Mouse (Mus musculus): Measurements from ENCODE around the gene Gm13289. TPM values are rescaled to one million over a fixed set of nuclear protein-coding genes. Genes with fewer than 3 reads are reported as not detected.
"Not testable (repeated sequence)": the region's sequence is repeated elsewhere in the genome, so short reads cannot be mapped to it uniquely, and the experiment has no call there.

The Gm13289 gene
- polyA plus RNA-seq, 1 experiment from 2014 or later, result not detected

DNA sequence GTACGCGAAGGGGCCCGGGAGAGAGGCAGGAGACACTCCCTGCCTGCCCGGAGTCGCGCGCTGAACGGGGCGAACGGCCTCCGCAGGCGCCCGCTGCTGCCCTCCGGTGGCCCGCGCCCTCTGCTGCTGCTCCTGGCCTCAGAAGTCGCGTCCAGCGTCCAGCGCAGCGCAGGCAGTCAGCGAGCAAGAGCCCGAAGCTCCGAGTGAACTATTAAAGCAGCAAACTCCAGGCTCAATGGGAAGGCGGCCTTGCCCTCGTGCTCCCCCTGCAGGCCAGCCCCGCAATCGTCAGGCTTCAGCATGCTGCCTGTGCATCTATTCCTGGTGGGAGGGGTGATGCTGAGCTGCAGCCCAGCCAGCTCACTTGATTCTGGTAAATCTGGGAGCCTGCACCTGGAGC is 14.5 kb downstream of the Gm13289 start, which contains the start of gene Gm13278:
TSS of gene Gm13278 (plus strand) at position 301 of the 400 bp plus-strand sequence.
- WGBS, result no CpG with 5 or more reads among the region's 28 CpGs
- not testable (repeated sequence) for H3K27ac ChIP-seq; H3K4me3 ChIP-seq (replicated peaks); H3K4me2 ChIP-seq (replicated peaks); H3K9me3 ChIP-seq; H3K27me3 ChIP-seq; H3K36me3 ChIP-seq; H3K9ac ChIP-seq (replicated peaks); ATAC-seq; H3K4me1 ChIP-seq (replicated peaks)

DNA sequence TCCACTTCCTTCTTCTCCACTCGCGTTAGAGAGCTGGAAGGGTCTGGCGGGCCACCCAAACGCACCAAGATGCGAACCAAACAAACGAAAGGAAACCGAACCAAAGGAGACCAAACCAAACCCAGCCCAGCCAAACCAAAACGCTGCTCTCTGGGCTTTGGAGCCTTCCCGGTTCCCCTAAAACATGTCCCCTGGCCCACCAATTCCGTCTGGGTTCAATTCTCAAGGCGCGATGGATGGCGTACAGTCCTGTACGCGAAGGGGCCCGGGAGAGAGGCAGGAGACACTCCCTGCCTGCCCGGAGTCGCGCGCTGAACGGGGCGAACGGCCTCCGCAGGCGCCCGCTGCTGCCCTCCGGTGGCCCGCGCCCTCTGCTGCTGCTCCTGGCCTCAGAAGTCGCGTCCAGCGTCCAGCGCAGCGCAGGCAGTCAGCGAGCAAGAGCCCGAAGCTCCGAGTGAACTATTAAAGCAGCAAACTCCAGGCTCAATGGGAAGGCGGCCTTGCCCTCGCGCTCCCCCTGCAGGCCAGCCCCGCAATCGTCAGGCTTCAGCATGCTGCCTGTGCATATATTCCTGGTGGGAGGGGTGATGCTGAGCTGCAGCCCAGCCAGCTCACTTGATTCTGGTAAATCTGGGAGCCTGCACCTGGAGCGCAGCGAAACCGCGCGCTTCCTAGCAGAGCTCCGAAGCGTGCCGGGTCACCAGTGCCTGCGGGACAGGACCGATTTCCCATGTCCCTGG is 17.4 kb downstream of the Gm13289 start, which contains the start of gene Gm13275:
TSS of gene Gm13275 (plus strand) at position 552 of the 740 bp plus-strand sequence.
- ATAC-seq; H3K36me3 ChIP-seq; H3K4me1 ChIP-seq (replicated peaks); H3K4me2 ChIP-seq (replicated peaks); H3K9ac ChIP-seq (replicated peaks); H3K4me3 ChIP-seq (replicated peaks); H3K27me3 ChIP-seq; H3K9me3 ChIP-seq; H3K27ac ChIP-seq: not testable (repeated sequence)
- 0% methylated on average over 9 of the region's 52 CpGs for WGBS

DNA sequence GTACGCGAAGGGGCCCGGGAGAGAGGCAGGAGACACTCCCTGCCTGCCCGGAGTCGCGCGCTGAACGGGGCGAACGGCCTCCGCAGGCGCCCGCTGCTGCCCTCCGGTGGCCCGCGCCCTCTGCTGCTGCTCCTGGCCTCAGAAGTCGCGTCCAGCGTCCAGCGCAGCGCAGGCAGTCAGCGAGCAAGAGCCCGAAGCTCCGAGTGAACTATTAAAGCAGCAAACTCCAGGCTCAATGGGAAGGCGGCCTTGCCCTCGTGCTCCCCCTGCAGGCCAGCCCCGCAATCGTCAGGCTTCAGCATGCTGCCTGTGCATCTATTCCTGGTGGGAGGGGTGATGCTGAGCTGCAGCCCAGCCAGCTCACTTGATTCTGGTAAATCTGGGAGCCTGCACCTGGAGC is 20.4 kb downstream of the Gm13289 start, which contains the start of gene Gm13279:
TSS of gene Gm13279 (plus strand) at position 301 of the 400 bp plus-strand sequence.
- H3K4me2 ChIP-seq (replicated peaks); H3K27me3 ChIP-seq; H3K4me1 ChIP-seq (replicated peaks); H3K9ac ChIP-seq (replicated peaks); H3K4me3 ChIP-seq (replicated peaks); H3K27ac ChIP-seq; H3K9me3 ChIP-seq; ATAC-seq; H3K36me3 ChIP-seq: not testable (repeated sequence)
- no CpG with 5 or more reads among the region's 28 CpGs for WGBS

DNA sequence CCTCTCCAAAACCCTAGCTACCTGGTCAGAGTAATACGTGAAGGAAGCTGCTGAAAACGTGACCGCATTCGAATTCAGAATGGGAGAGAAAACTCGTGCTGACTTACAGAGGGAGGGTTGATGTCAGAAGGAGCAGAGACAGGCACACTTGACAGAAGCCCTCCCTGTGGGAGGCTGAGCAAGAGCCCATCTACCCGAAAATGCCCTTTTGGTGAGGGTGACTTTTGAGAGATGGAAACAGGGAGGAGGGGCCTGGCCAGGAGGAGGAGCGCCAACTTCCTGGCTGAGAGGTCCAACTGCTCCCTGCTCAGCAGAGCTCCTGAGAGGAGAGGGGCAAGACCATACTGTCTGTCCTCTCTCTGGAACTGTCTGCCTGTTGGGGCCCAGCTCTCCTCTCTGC is 22.6 kb downstream of the Gm13289 start, which contains the start of gene Gm13285:
TSS of gene Gm13285 (plus strand) at position 301 of the 400 bp plus-strand sequence.
- H3K4me2 ChIP-seq (replicated peaks); H3K4me3 ChIP-seq (replicated peaks); ATAC-seq; H3K27me3 ChIP-seq; H3K9me3 ChIP-seq; H3K36me3 ChIP-seq; H3K27ac ChIP-seq; H3K4me1 ChIP-seq (replicated peaks); H3K9ac ChIP-seq (replicated peaks): not testable (repeated sequence)
- 16% methylated on average over 6 of the region's 7 CpGs for WGBS

DNA sequence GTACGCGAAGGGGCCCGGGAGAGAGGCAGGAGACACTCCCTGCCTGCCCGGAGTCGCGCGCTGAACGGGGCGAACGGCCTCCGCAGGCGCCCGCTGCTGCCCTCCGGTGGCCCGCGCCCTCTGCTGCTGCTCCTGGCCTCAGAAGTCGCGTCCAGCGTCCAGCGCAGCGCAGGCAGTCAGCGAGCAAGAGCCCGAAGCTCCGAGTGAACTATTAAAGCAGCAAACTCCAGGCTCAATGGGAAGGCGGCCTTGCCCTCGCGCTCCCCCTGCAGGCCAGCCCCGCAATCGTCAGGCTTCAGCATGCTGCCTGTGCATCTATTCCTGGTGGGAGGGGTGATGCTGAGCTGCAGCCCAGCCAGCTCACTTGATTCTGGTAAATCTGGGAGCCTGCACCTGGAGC is 26.2 kb downstream of the Gm13289 start, which contains the start of gene Gm13287:
TSS of gene Gm13287 (plus strand) at position 301 of the 400 bp plus-strand sequence.
- no CpG with 5 or more reads among the region's 29 CpGs for WGBS
- H3K4me3 ChIP-seq (replicated peaks); H3K27ac ChIP-seq; H3K9me3 ChIP-seq; H3K36me3 ChIP-seq; H3K4me1 ChIP-seq (replicated peaks); H3K9ac ChIP-seq (replicated peaks); ATAC-seq: not testable (repeated sequence)
- H3K4me2 ChIP-seq (replicated peaks), result 0 out of 2 replicates have a peak within 1 kb of the TSS, but pooled peaks have one; percentile 17
- H3K27me3 ChIP-seq, result peaks cover 14% of the 10 kb centered on the region; the same call in 1 of the 2 replicates

DNA sequence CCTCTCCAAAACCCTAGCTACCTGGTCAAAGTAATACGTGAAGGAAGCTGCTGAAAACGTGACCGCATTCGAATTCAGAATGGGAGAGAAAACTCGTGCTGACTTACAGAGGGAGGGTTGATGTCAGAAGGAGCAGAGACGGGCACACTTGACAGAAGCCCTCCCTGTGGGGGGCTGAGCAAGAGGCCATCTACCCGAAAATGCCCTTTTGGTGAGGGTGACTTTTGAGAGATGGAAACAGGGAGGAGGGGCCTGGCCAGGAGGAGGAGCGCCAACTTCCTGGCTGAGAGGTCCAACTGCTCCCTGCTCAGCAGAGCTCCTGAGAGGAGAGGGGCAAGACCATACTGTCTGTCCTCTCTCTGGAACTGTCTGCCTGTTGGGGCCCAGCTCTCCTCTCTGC is 28.5 kb downstream of the Gm13289 start, which contains the start of gene Gm13288:
TSS of gene Gm13288 (plus strand) at position 301 of the 400 bp plus-strand sequence.
- H3K27ac ChIP-seq; ATAC-seq; H3K36me3 ChIP-seq; H3K4me1 ChIP-seq (replicated peaks); H3K9ac ChIP-seq (replicated peaks); H3K4me3 ChIP-seq (replicated peaks); H3K9me3 ChIP-seq: not testable (repeated sequence)
- peak within 1 kb of the TSS; percentile 45 for H3K4me2 ChIP-seq (replicated peaks)
- WGBS, result no CpG with 5 or more reads among the region's 8 CpGs
- peaks cover 15% of the 10 kb centered on the region; the same call in 1 of the 2 replicates for H3K27me3 ChIP-seq

DNA sequence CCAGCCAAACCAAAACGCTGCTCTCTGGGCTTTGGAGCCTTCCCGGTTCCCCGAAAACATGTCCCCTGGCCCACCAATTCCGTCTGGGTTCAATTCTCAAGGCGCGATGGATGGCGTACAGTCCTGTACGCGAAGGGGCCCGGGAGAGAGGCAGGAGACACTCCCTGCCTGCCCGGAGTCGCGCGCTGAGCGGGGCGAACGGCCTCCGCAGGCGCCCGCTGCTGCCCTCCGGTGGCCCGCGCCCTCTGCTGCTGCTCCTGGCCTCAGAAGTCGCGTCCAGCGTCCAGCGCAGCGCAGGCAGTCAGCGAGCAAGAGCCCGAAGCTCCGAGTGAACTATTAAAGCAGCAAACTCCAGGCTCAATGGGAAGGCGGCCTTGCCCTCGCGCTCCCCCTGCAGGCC is 29.0 kb downstream of the Gm13289 start:
- H3K9ac ChIP-seq (replicated peaks); H3K4me3 ChIP-seq (replicated peaks); H3K27ac ChIP-seq; ATAC-seq; H3K36me3 ChIP-seq; H3K9me3 ChIP-seq; H3K4me1 ChIP-seq (replicated peaks): not testable (repeated sequence)
- Histone ChIP-seq H3K27me3 (peaks cover 15% of the 10 kb centered on the region; the same call in 1 of the 2 replicates), H3K4me2 (replicated peaks) (peak overlapping the region; percentile 45)
- WGBS, result no CpG with 5 or more reads among the region's 34 CpGs

DNA sequence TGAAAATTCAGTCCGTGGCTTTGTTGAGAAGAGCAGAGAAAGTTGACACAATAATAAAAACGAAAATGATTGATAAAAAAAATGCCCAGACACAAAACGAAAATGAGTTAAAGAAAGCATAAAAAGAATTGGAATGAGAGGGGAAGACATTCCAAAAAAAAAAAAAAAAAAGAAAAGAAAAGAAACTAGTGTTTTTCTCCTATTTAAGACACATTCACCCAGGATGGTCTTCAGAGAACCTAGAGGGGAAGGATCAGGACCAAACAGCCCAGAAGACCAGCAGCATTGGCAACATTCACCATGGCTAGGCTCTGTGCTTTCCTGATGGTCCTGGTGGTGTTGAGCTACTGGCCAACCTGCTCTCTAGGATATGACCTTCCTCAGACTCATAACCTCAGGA is 39.2 kb downstream of the Gm13289 start, which contains the start of gene Ifna7:
TSS of gene Ifna7 (plus strand) at position 301 of the 400 bp plus-strand sequence.
- H3K9me3 ChIP-seq, result no peaks in the 10 kb centered on the region
- no peaks in the 10 kb centered on the region for H3K4me1 ChIP-seq (replicated peaks)
- H3K27me3 ChIP-seq, result no peaks in the 10 kb centered on the region
- no peak within 1 kb of the TSS for H3K27ac ChIP-seq
- H3K4me3 ChIP-seq (replicated peaks), result no peak within 1 kb of the TSS
- H3K36me3 ChIP-seq, result no peaks in the 10 kb centered on the region
- WGBS, result 66% methylated on average over 3 of the region's 3 CpGs
- no peak within 1 kb of the TSS for H3K9ac ChIP-seq (replicated peaks)
- no peak for ATAC-seq
- H3K4me2 ChIP-seq (replicated peaks), result no peak within 1 kb of the TSS

DNA sequence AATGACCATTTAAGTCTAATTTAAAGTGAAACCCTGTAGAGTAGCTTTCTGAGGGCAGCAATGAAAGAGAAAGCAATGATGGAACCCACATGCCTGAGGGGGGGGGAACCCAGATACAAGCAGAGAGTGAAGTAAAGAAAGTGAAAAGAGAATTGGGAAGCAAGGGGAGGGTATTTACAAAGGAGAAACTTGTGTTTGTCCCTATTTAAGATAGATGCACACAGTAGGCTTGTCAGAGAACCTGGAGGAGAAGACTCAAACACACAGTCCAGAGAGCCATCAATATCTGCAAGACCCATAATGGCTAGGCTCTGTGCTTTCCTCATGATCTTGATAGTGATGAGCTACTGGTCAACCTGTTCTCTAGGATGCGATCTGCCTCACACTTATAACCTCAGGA is 42.9 kb downstream of the Gm13289 start, which contains the start of gene Ifna11:
TSS of gene Ifna11 (plus strand) at position 301 of the 400 bp plus-strand sequence.
- H3K4me2 ChIP-seq (replicated peaks), result no peak within 1 kb of the TSS
- H3K9ac ChIP-seq (replicated peaks), result no peak within 1 kb of the TSS
- H3K27me3 ChIP-seq, result no peaks in the 10 kb centered on the region
- ATAC-seq, result no peak
- H3K27ac ChIP-seq, result no peak within 1 kb of the TSS
- no peaks in the 10 kb centered on the region for H3K9me3 ChIP-seq
- WGBS, result 89% methylated on average over 1 of the region's 1 CpGs
- H3K4me1 ChIP-seq (replicated peaks), result no peaks in the 10 kb centered on the region
- H3K4me3 ChIP-seq (replicated peaks), result no peak within 1 kb of the TSS
- no peaks in the 10 kb centered on the region for H3K36me3 ChIP-seq

DNA sequence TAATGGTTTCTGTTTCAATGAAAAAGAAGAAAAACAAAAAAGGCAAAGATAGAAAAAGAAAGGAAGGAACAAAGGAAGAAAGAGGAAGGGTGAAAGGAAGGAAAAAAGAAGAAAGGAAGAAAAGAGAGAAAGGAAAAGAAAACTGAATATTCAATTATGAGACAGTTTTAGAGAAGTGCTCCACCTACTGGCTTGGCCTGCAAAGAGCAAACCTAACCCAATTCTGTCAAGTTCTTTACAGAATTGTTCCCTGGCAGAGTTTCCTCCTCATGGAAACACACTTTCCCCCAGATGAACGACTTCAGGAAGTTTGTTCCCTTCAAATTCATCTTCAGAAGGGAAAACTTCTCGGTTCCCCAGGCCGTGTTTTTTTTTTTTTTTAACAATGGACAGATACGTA is 46.3 kb downstream of the Gm13289 start:
- Histone ChIP-seq H3K36me3 (no peaks in the 10 kb centered on the region), H3K4me3 (replicated peaks) (no peak overlapping the region), H3K4me2 (replicated peaks) (no peak overlapping the region), H3K9me3 (no peaks in the 10 kb centered on the region), H3K27ac (no peak overlapping the region), H3K27me3 (no peaks in the 10 kb centered on the region), H3K9ac (replicated peaks) (no peak overlapping the region), H3K4me1 (replicated peaks) (no peaks in the 10 kb centered on the region)
- ATAC-seq, result no peak
- 25% methylated on average over 4 of the region's 4 CpGs for WGBS

All from midbrain, embryonic 13.5 days (tissue).